In genomic region chr2:102137922-102138321, GRCm38 (mm10) we compare ENCODE assay signal across 12 mouse cellular contexts. TPM values are rescaled to one million over a fixed set of nuclear protein-coding genes. Genes with fewer than 3 reads are reported as not detected.
A peak's percentile ranks its signal among the peaks of the same experiment; 100 is the strongest.
DNase-seq lines count a peak whose midpoint lies in the region; ATAC-seq and TF ChIP-seq lines count a peak whose summit lies in the region.
"Had no signal": no experiment of that assay in that cellular context is flagged by ENCODE, and none has a peak within 500 bp of the region (broad histone marks: within the 10 kb centered on the region; RNA-seq: fewer than 3 reads in every experiment).

No protein-coding gene starts in this region.

- no peak overlapping the region for H3K27ac ChIP-seq in forebrain, postnatal 0 days (ENCODE audit: low read depth, low read length)
- no peak overlapping the region; the same call in 1 of the 2 replicates for H3K27ac ChIP-seq in forebrain, embryonic 12.5 days
- 0 out of 2 replicates have a peak overlapping the region, but pooled peaks have one; percentile 6 for H3K27ac ChIP-seq in midbrain, embryonic 10.5 days (replicated peaks)
- H3K27ac ChIP-seq in midbrain, embryonic 11.5 days (ENCODE audit: low read depth, low read length), result no peak overlapping the region
- peak overlapping the region; percentile 46 for H3K27ac ChIP-seq in stomach, embryonic 16.5 days (ENCODE audit: low read length)
- H3K27ac ChIP-seq: kidney, postnatal 0 days; midbrain, embryonic 12.5 days had no signal

- H3K27me3 ChIP-seq in forebrain, postnatal 0 days (ENCODE audit: insufficient read depth, low read length), result no peaks in the 10 kb centered on the region
- H3K27me3 ChIP-seq in forebrain, embryonic 12.5 days, result no peaks in the 10 kb centered on the region
- no peaks in the 10 kb centered on the region for H3K27me3 ChIP-seq in midbrain, embryonic 10.5 days (ENCODE audit: low read depth, poor library complexity, severe bottlenecking)
- H3K27me3 ChIP-seq in midbrain, embryonic 11.5 days (ENCODE audit: control insufficient read depth, insufficient read depth, low read length), result no peaks in the 10 kb centered on the region
- H3K27me3 ChIP-seq in stomach, embryonic 16.5 days (ENCODE audit: control insufficient read depth, insufficient read depth, low read length), result no peaks in the 10 kb centered on the region
- H3K27me3 ChIP-seq: midbrain, embryonic 12.5 days had no signal

- H3K4me2 ChIP-seq in forebrain, postnatal 0 days (ENCODE audit: low read depth), result no peak overlapping the region
- H3K4me2 ChIP-seq in forebrain, embryonic 12.5 days, result no peak overlapping the region
- H3K4me2 ChIP-seq in midbrain, embryonic 11.5 days, result no peak overlapping the region
- no peak overlapping the region for H3K4me2 ChIP-seq in stomach, embryonic 16.5 days (ENCODE audit: low read depth, low read length)
- H3K4me2 ChIP-seq: midbrain, embryonic 12.5 days had no signal

- no peak overlapping the region for H3K4me3 ChIP-seq in forebrain, postnatal 0 days (ENCODE audit: low read depth, low read length)
- H3K4me3 ChIP-seq in forebrain, embryonic 12.5 days (replicated peaks), result no peak overlapping the region
- H3K4me3 ChIP-seq in midbrain, embryonic 10.5 days, result no peak overlapping the region
- H3K4me3 ChIP-seq in midbrain, embryonic 11.5 days (ENCODE audit: low read depth, low read length), result no peak overlapping the region
- no peak overlapping the region for H3K4me3 ChIP-seq in stomach, embryonic 16.5 days (replicated peaks; ENCODE audit: low read length)
- H3K4me3 ChIP-seq: midbrain, embryonic 12.5 days had no signal

- H3K9me3 ChIP-seq in forebrain, postnatal 0 days (ENCODE audit: low read length), result no peaks in the 10 kb centered on the region
- no peaks in the 10 kb centered on the region for H3K9me3 ChIP-seq in forebrain, embryonic 12.5 days
- no peaks in the 10 kb centered on the region for H3K9me3 ChIP-seq in midbrain, embryonic 10.5 days (replicated peaks)
- no peaks in the 10 kb centered on the region for H3K9me3 ChIP-seq in midbrain, embryonic 11.5 days (ENCODE audit: control insufficient read depth, low read length)
- no peaks in the 10 kb centered on the region for H3K9me3 ChIP-seq in stomach, embryonic 16.5 days (replicated peaks; ENCODE audit: control insufficient read depth, low read length)
- H3K9me3 ChIP-seq: midbrain, embryonic 12.5 days had no signal

- no peak for DNase-seq in forebrain, postnatal 0 days
- no peak for DNase-seq in midbrain, embryonic 10.5 days (ENCODE audit: low spot score)
- DNase-seq in midbrain, embryonic 11.5 days (ENCODE audit: low spot score, missing footprints), result no peak
- DNase-seq in heart, postnatal 14 days, result no peak
- no peak for DNase-seq in kidney, postnatal 10 days
- DNase-seq: cerebellum, adult 2 months; thymus, postnatal 14 days had no signal

- no peak overlapping the region for H3K9ac ChIP-seq in forebrain, postnatal 0 days
- no peak overlapping the region for H3K9ac ChIP-seq in forebrain, embryonic 12.5 days
- no peak overlapping the region for H3K9ac ChIP-seq in midbrain, embryonic 11.5 days (ENCODE audit: low read length)
- 0 out of 2 replicates have a peak overlapping the region, but pooled peaks have one; percentile 9 for H3K9ac ChIP-seq in stomach, embryonic 16.5 days (ENCODE audit: low read length)
- H3K9ac ChIP-seq: midbrain, embryonic 12.5 days had no signal

- peak; percentile 40; the same call in 1 of the 2 replicates for ATAC-seq in forebrain, postnatal 0 days
- no peak for ATAC-seq in forebrain, embryonic 12.5 days (ENCODE audit: low FRiP score)
- ATAC-seq in midbrain, embryonic 11.5 days (ENCODE audit: low FRiP score), result no peak
- peak; percentile 54 for ATAC-seq in granulocyte monocyte progenitor cell, adult 5-6 weeks (replicated peaks; ENCODE audit: poor library complexity, severe bottlenecking)
- no peak for ATAC-seq in stomach, embryonic 16.5 days (ENCODE audit: insufficient read depth, low FRiP score)

- H3K36me3 ChIP-seq in forebrain, postnatal 0 days (ENCODE audit: insufficient read depth), result no peaks in the 10 kb centered on the region
- no peaks in the 10 kb centered on the region for H3K36me3 ChIP-seq in forebrain, embryonic 12.5 days (replicated peaks)
- H3K36me3 ChIP-seq in midbrain, embryonic 10.5 days, result no peaks in the 10 kb centered on the region
- no peaks in the 10 kb centered on the region for H3K36me3 ChIP-seq in midbrain, embryonic 11.5 days (ENCODE audit: control insufficient read depth, insufficient read depth, low read length)
- H3K36me3 ChIP-seq in stomach, embryonic 16.5 days (ENCODE audit: control insufficient read depth, insufficient read depth, low read length), result no peaks in the 10 kb centered on the region
- H3K36me3 ChIP-seq: midbrain, embryonic 12.5 days had no signal

- 42% methylated on average over 6 of the region's 6 CpGs for WGBS in forebrain, postnatal 0 days
- WGBS in forebrain, embryonic 12.5 days, result 46% methylated on average over 6 of the region's 6 CpGs
- 52% methylated on average over 6 of the region's 6 CpGs for WGBS in midbrain, embryonic 10.5 days
- 46% methylated on average over 6 of the region's 6 CpGs for WGBS in midbrain, embryonic 11.5 days
- 45% methylated on average over 6 of the region's 6 CpGs for WGBS in stomach, embryonic 16.5 days

- TF ChIP-seq CTCF in forebrain, postnatal 0 days (IDR thresholded peaks at IDR 0.05; ENCODE audit: low read depth), result no peak

- intact Hi-C loops in heart, postnatal 14 days (cut with DNase I), result no loop called here

- peaks cover 20% of the 10 kb centered on the region for H3K4me1 ChIP-seq in forebrain, postnatal 0 days (ENCODE audit: insufficient read depth)
- peaks cover 60% of the 10 kb centered on the region for H3K4me1 ChIP-seq in forebrain, embryonic 12.5 days
- peaks cover 75% of the 10 kb centered on the region for H3K4me1 ChIP-seq in midbrain, embryonic 10.5 days
- peaks cover 20% of the 10 kb centered on the region for H3K4me1 ChIP-seq in midbrain, embryonic 11.5 days (ENCODE audit: control insufficient read depth, insufficient read depth, low read length)
- H3K4me1 ChIP-seq in stomach, embryonic 16.5 days (ENCODE audit: control insufficient read depth, insufficient read depth, low read length), result peaks cover 49% of the 10 kb centered on the region

RNA-seq across cellular contexts. Expression of gene Ldlrad3, which starts 48.3 kb away (rescaled TPM):
- 20.9 and 23.4 TPM in 2 replicates for total RNA-seq in forebrain, postnatal 0 days (2014; rRNA removed)
- polyA plus RNA-seq in forebrain, postnatal 0 days (2015; fragmentation: Nextera tagmentation; extraction: Ambion mirVana), result 14.5 and 20.9 TPM in 2 replicates
- 56.7 and 56.8 TPM in 2 replicates for polyA plus RNA-seq in forebrain, embryonic 12.5 days (2016; fragmentation: Nextera tagmentation; extraction: Ambion mirVana)
- 55.8 and 64.8 TPM in 2 replicates for polyA plus RNA-seq in midbrain, embryonic 10.5 days (2016; fragmentation: Nextera tagmentation; extraction: Ambion mirVana)
- polyA plus RNA-seq in midbrain, embryonic 11.5 days (2014; fragmentation: Nextera tagmentation; extraction: Ambion mirVana), result 53.1 and 57.7 TPM in 2 replicates
- 21.6 and 25.7 TPM in 2 replicates for total RNA-seq in granulocyte monocyte progenitor cell, adult 5-6 weeks (2014; fragmentation: Nextera tagmentation)
- total RNA-seq in granulocyte monocyte progenitor cell, adult 5-6 weeks (2017), result 30.3 and 30.6 TPM in 2 replicates
- polyA plus RNA-seq in stomach, embryonic 16.5 days (2015; fragmentation: Nextera tagmentation; extraction: Ambion mirVana), result 50.0 and 53.2 TPM in 2 replicates
- total RNA-seq in heart, postnatal 14 days (2021), result 1 to 10 TPM; 6.0 to 6.6 TPM

Comparison
In these comparisons a context has a peak if more than half of its experiments do, and no peak if none do; other contexts are left out.
1. ATAC-seq: peak in forebrain, postnatal 0 days (single experiment) and granulocyte monocyte progenitor cell, adult 5-6 weeks (single experiment); none in forebrain, embryonic 12.5 days (single experiment), midbrain, embryonic 11.5 days (single experiment) and stomach, embryonic 16.5 days (single experiment).
2. H3K27ac ChIP-seq: peak in midbrain, embryonic 10.5 days (single experiment) and stomach, embryonic 16.5 days (single experiment); none in forebrain, postnatal 0 days (single experiment), forebrain, embryonic 12.5 days (single experiment) and midbrain, embryonic 11.5 days (single experiment).